Mouse (Mus musculus) neural tube, embryonic 12.5 days (tissue): ENCODE measurements around the gene B4galnt2. TPM values are rescaled to one million over a fixed set of nuclear protein-coding genes. Genes with fewer than 3 reads are reported as not detected.
"Not testable (repeated sequence)": the region's sequence is repeated elsewhere in the genome, so short reads cannot be mapped to it uniquely, and the experiment has no call there.

Experiments used
- ATAC-seq: fragments of 200-750 bp; cut with Nextera tagmentation; 2 replicates; pipeline ENCODE4 v1.8.0; 2017; ENCODE audit warnings: low read depth, mild to moderate bottlenecking, moderate TSS enrichment, moderate library complexity; ENCODE audit not compliant: low FRiP score
- H3K27ac ChIP-seq: fragments of 300-500 bp; sonication (generic); 2 replicates; pipeline ENCODE4 v1.5.1; 2016
- H3K27me3 ChIP-seq: fragments of 300-500 bp; sonication (generic); replicated peaks from 2 replicates; pipeline ENCODE4 v1.6.1; 2016; ENCODE audit warnings: mild to moderate bottlenecking
- H3K36me3 ChIP-seq: fragments of 300-500 bp; sonication (generic); 2 replicates; pipeline ENCODE4 v1.6.1; 2016; ENCODE audit warnings: mild to moderate bottlenecking
- H3K4me1 ChIP-seq: fragments of 300-500 bp; sonication (generic); 2 replicates; pipeline ENCODE4 v1.6.1; 2016
- H3K4me2 ChIP-seq: fragments of 300-500 bp; sonication (generic); replicated peaks from 2 replicates; pipeline ENCODE4 v1.6.1; 2016; ENCODE audit warnings: mild to moderate bottlenecking
- H3K4me3 ChIP-seq: fragments of 300-500 bp; sonication (generic); 2 replicates; pipeline ENCODE4 v1.5.1; 2016
- H3K9ac ChIP-seq: fragments of 300-500 bp; sonication (generic); 2 replicates; pipeline ENCODE4 v1.6.1; 2016; ENCODE audit warnings: mild to moderate bottlenecking
- H3K9me3 ChIP-seq: fragments of 300-500 bp; sonication (generic); 2 replicates; pipeline ENCODE4 v1.6.1; 2016; ENCODE audit warnings: mild to moderate bottlenecking
- WGBS: fragments of 180-500 bp; shearing (Covaris S2); methylation state at CpG from one replicate; pipeline ENCODE4 v1.1.7; 2016; 5-methylcytosine and 5-hydroxymethylcytosine counted together
- polyA plus RNA-seq: library from polyadenylated mRNA; unstranded; fragments of >200 nt; fragmentation: Nextera tagmentation; extraction: Ambion mirVana; gene quantifications from 2 replicates; pipeline ENCODE4 v1.2.1, GENCODE M21; 2016

Gene B4galnt2
- polyA plus RNA-seq, 1 experiment from 2014 or later: not detected

GRCm38 (mm10) chr11:95924215-95924614 lies 9.5 kb upstream of the B4galnt2 start:
- H3K4me3 ChIP-seq: no peak overlapping the region
- H3K4me2 ChIP-seq: no peak overlapping the region
- H3K9ac ChIP-seq: no peak overlapping the region
- peaks cover 8% of the 10 kb centered on the region; the same call in 1 of the 2 replicates for H3K9me3 ChIP-seq
- 0 out of 2 replicates have a peak, but pooled peaks cover 3% of the 10 kb centered on the region for H3K27me3 ChIP-seq
- no peaks in the 10 kb centered on the region for H3K36me3 ChIP-seq
- H3K4me1 ChIP-seq: no peaks in the 10 kb centered on the region
- no peak for ATAC-seq
- H3K27ac ChIP-seq: no peak overlapping the region
- WGBS: 5% methylated on average over 2 of the region's 2 CpGs

- WGBS: under 1% methylated on average over 5 of the region's 6 CpGs
- H3K9me3 ChIP-seq, H3K9ac ChIP-seq, H3K4me3 ChIP-seq, H3K4me1 ChIP-seq, H3K27ac ChIP-seq, H3K4me2 ChIP-seq, ATAC-seq, H3K36me3 ChIP-seq, H3K27me3 ChIP-seq: not testable (repeated sequence)
Observed at GRCm38 (mm10) chr11:95923477-95923876, 8.8 kb upstream of the B4galnt2 start.

DNA sequence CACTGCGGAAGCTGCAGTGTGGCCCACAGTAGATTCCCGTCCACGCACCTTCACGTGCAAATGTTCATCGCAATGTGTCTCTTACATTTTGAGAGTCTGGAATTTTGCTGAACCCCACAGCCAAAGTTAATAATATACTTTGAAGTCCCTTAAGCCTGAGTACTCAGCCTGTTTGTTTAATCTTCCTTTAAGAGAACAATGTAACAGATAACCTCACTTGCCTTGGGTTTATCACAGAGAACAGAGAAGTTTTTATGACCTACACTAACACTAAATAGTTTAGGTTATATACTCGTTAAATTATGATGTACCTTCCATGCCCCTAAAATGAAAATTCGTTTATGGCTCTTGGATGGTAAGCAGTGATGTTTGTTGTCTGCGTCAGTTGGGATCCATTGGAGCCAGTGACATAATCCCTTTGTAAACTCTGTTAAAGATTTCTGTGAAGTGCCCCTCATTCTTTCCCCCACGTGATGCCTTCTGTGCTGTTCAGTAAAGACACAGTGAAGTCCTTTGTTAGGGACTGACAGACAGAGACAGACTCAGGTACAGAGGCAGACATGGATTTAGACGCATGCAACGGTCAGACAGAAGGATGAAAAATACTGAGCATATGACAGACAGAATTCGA lies 7.4 kb upstream of the B4galnt2 start:
- 0 out of 2 replicates have a peak, but pooled peaks cover 2% of the 10 kb centered on the region for H3K9me3 ChIP-seq
- H3K4me3 ChIP-seq: no peak overlapping the region
- no peaks in the 10 kb centered on the region for H3K36me3 ChIP-seq
- peaks cover 8% of the 10 kb centered on the region for H3K27me3 ChIP-seq
- ATAC-seq: no peak
- no peak overlapping the region for H3K27ac ChIP-seq
- no peak overlapping the region for H3K4me2 ChIP-seq
- 56% methylated on average over 12 of the region's 12 CpGs for WGBS
- no peak overlapping the region for H3K9ac ChIP-seq
- H3K4me1 ChIP-seq: no peaks in the 10 kb centered on the region

GRCm38 (mm10) chr11:95916426-95916825 lies 1.7 kb upstream of the B4galnt2 start:
- no peak overlapping the region for H3K9ac ChIP-seq
- no peak overlapping the region for H3K4me3 ChIP-seq
- 5% methylated on average over 5 of the region's 5 CpGs for WGBS
- H3K27ac ChIP-seq: no peak overlapping the region
- ATAC-seq: no peak
- H3K36me3 ChIP-seq: no peaks in the 10 kb centered on the region
- H3K9me3 ChIP-seq: no peaks in the 10 kb centered on the region
- no peak overlapping the region for H3K4me2 ChIP-seq
- H3K27me3 ChIP-seq: peaks cover 56% of the 10 kb centered on the region
- peaks cover 10% of the 10 kb centered on the region for H3K4me1 ChIP-seq

DNA sequence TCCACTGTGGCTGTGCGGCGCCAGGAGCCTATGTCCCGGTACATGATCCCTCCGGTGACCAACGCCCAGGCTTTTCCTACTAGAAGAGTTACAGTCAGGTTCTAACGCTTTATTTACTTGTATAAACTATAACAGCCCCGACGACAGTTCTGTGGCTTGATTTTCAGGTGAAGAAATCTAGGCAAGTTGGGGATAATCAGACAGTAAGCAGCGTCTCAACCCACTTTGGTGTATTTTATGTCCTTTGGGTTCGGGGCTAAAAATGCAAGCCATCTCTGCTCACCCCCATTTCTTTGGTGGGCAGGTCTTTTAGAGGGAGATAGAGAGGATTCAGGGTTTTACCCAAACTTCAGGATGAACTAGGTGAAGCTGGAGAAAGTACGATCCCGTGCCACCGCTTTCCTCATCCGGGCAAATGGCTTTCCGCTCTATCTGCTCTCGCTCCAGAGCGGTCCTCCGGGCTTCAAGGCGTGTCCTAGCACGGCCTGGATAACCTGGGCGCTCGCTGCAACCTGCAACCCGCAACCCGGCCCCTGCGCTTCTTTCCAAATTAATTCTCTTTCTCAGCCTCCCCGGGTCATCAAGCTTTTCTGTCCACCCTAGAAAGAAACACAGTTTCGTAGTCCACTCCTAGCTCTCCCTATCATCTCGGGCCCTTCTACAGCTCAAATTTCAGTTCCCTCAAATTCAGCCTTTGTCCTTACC lies 467 bp upstream of the B4galnt2 start:
- Histone ChIP-seq H3K4me2 (peak overlapping the region; percentile 46), H3K4me3 (0 out of 2 replicates have a peak overlapping the region, but pooled peaks have one; percentile 1), H3K4me1 (peaks cover 10% of the 10 kb centered on the region), H3K36me3 (no peaks in the 10 kb centered on the region), H3K9me3 (no peaks in the 10 kb centered on the region), H3K27ac (no peak overlapping the region), H3K27me3 (peaks cover 63% of the 10 kb centered on the region), H3K9ac (no peak overlapping the region)
- WGBS: 1% methylated on average over 28 of the region's 28 CpGs
- no peak for ATAC-seq

DNA sequence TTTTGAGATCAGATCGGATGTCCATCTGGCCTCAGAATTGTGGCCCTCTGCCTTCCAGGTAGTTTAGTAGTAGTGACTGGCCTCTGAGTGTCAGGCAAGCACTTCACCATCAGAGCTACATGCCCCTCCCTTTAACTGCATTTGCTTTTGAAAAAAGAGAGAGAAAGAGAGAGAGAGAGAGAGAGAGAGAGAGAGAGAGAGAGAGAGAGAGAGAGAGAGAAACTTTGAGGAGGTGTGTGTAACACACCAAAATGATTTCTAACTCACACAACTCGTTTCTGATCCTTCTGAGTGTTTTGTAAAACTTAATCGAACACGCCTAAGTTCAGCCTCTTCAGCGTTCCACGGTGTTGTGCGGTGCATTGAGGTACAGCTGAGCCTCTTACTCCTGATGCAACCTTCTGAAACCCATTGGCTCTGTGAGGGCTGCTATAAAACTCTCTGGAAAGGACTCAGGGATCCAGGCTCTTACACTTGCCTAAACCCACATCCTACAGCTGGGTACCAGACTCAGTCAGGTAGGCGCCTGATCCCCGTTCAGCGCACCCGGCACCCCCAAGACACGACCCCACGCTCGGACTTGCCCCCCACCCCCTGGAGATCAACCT lies 628 bp downstream of the B4galnt2 start:
- 4% methylated on average over 14 of the region's 14 CpGs for WGBS
- Histone ChIP-seq H3K4me3 (0 out of 2 replicates have a peak overlapping the region, but pooled peaks have one; percentile 1), H3K9me3 (no peaks in the 10 kb centered on the region), H3K9ac (no peak overlapping the region), H3K27me3 (peaks cover 67% of the 10 kb centered on the region), H3K4me2 (peak overlapping the region; percentile 46), H3K27ac (no peak overlapping the region), H3K4me1 (peaks cover 10% of the 10 kb centered on the region), H3K36me3 (no peaks in the 10 kb centered on the region)
- no peak for ATAC-seq

- H3K9ac ChIP-seq: no peak overlapping the region
- no peaks in the 10 kb centered on the region for H3K36me3 ChIP-seq
- no peak overlapping the region for H3K4me2 ChIP-seq
- 17% methylated on average over 7 of the region's 7 CpGs for WGBS
- H3K27ac ChIP-seq: no peak overlapping the region
- no peak overlapping the region for H3K4me3 ChIP-seq
- peaks cover 57% of the 10 kb centered on the region for H3K27me3 ChIP-seq
- no peaks in the 10 kb centered on the region for H3K9me3 ChIP-seq
- ATAC-seq: no peak
- H3K4me1 ChIP-seq: peaks cover 10% of the 10 kb centered on the region
Observed at GRCm38 (mm10) chr11:95911579-95911978, 3.1 kb downstream of the B4galnt2 start.

DNA sequence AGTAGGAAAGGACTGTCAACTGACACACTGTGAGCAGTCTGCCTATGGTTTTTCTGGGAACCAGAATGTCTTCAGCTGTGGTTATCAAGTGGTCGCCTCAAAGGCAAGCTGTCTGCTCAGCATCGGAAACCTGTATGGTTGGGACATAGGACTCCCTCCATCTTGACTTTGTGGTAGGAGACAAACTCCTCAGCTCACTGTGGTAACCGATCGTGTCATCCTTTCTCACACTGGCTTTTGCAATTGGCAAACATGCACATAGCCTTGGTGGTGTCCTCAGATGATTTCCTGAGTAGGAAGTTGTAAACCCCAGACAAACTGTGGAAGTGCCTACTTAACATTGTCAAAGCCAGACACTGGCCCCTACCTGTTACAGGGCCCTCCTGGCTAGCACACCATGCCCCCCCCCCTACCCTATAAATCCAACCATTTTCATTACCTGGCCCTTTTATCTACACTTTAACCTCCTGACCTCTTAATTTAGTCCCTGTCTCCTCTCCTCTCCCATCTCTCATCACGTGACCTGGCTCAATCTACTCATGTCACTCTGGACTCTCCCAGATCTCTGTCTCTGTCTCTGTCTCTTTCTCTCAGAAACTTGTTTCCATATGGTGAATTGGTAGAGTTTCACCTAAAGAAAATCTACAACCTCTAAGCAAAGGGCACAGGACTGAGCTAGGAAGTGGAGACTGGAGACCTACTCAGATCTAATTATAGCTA lies 6.7 kb downstream of the B4galnt2 start:
- Histone ChIP-seq H3K36me3 (no peaks in the 10 kb centered on the region), H3K4me3 (no peak overlapping the region), H3K27ac (no peak overlapping the region), H3K9ac (no peak overlapping the region), H3K9me3 (no peaks in the 10 kb centered on the region), H3K4me1 (no peaks in the 10 kb centered on the region), H3K4me2 (no peak overlapping the region), H3K27me3 (peaks cover 24% of the 10 kb centered on the region)
- ATAC-seq: no peak
- WGBS: 87% methylated on average over 5 of the region's 5 CpGs

DNA sequence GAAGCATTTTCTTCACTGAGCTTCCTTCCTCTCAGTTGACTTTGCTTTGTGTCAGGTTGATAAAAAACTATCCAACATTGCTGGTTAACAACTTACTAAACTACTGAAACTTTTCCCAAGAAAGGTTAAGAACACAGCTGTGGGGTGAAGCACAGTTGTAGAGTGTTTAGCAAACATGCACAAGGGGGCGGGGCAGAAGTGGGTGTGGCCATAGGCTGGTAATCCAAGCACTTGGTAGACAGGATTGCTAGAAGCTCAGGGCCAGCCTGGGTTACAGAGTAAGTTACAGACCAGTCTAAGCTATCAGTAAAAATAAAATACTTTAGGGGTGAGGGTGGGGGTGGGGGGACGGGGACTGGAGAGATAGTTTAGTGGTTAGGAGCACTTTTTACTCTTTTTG lies 10.4 kb downstream of the B4galnt2 start:
- Histone ChIP-seq H3K27me3 (no peaks in the 10 kb centered on the region), H3K4me1 (no peaks in the 10 kb centered on the region), H3K9ac (no peak overlapping the region), H3K36me3 (no peaks in the 10 kb centered on the region), H3K27ac (no peak overlapping the region), H3K4me2 (no peak overlapping the region), H3K9me3 (no peaks in the 10 kb centered on the region), H3K4me3 (no peak overlapping the region)
- no peak for ATAC-seq
- WGBS: 56% methylated on average over 2 of the region's 2 CpGs

DNA sequence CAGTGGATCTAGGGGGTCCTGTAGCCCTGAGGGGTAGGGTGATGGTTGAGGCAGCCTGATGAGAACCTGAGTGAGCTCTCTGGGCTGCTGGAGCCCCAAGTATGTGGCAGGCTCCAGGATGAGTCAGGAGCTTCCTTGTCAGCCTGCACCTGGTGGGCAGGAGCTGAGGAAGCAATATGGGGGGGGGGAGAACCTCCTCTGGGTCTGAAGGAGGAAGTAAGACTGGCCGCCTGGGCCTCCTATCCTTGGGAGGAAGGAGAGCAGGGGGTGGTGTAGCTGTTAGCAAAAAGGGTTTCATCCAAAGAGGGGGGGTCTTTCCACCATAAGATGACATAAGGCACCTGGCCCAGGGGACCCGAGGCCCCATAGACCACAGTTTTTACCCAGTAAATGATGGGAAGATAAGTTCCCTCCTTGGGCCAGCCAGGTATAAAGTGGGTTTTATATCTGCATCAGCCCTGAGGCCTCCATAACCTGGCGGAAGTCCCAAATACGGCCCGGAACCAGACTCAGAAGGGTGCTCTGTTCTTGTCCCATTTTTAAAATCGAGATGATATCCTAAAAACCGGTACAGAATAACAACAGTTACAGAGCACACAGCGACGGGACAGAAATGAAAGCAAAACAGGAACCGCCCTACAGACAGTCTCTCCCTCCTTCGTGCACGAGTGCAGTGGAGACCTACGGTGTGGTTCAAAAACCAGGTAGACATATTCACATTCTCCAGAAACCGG lies 18.1 kb downstream of the B4galnt2 start:
- Histone ChIP-seq H3K27ac (no peak overlapping the region), H3K9ac (no peak overlapping the region), H3K36me3 (no peaks in the 10 kb centered on the region), H3K4me2 (no peak overlapping the region), H3K4me3 (no peak overlapping the region), H3K27me3 (no peaks in the 10 kb centered on the region), H3K4me1 (no peaks in the 10 kb centered on the region), H3K9me3 (no peaks in the 10 kb centered on the region)
- 85% methylated on average over 14 of the region's 14 CpGs for WGBS
- ATAC-seq: no peak

- Histone ChIP-seq H3K27ac (no peak overlapping the region), H3K27me3 (no peaks in the 10 kb centered on the region), H3K9ac (no peak overlapping the region), H3K4me2 (no peak overlapping the region), H3K4me3 (no peak overlapping the region), H3K4me1 (no peaks in the 10 kb centered on the region), H3K9me3 (no peaks in the 10 kb centered on the region), H3K36me3 (no peaks in the 10 kb centered on the region)
- ATAC-seq: no peak
- WGBS: 82% methylated on average over 2 of the region's 2 CpGs
Observed at GRCm38 (mm10) chr11:95890462-95891051, 24.1 kb downstream of the B4galnt2 start.
